Mouse (Mus musculus) heart, adult 9 months (tissue): ENCODE results near the gene Commd1.
A peak's percentile ranks its signal among the peaks of the same experiment; 100 is the strongest.

Experiments
- DNase-seq, 2 experiments: peaks; one replicate each; pipeline ENCODE4 v3.0.0; 2022; ENCODE audit warnings: low spot score in 2 of 2

Commd1 gene

DNA sequence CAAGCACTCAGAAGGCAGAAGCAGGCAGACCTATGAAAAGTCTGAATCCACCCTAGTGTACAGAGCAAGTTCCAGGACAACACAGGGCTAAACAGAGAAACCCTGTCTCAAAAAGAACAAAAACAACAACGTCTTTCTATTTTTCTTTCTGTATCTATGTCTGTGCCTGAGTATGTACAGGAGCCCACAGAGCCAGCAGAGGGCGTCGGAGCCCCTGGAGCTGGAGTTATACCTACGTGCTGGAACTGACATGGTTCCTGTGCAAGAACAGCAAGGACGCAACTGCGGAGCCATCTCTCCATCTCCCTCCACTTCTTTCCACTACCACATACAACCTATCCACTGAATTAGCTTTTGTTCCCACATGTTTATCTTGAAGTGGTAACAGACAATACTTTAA lies 32.1 kb downstream of the Commd1 start:
- no peak for DNase-seq

DNA sequence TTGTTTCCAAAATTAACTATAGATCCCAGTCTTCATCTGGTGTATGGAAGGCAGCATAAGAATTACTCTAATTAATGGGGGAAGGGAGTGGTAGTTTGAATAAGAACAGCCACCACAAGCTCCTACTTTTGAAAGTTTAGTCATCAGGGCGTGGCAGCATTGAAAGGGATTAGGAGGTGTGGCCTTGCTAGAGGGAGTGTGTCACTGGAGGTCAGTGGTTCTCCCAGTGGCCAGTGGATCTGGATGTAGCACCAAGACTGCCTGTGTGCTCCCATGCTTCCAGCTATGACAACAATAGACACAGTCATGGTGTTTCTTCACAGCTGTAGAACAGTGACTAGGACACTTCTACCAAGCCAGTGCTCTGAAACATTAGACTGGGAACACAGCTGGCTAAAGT lies 33.1 kb downstream of the Commd1 start:
- no peak for DNase-seq

DNA sequence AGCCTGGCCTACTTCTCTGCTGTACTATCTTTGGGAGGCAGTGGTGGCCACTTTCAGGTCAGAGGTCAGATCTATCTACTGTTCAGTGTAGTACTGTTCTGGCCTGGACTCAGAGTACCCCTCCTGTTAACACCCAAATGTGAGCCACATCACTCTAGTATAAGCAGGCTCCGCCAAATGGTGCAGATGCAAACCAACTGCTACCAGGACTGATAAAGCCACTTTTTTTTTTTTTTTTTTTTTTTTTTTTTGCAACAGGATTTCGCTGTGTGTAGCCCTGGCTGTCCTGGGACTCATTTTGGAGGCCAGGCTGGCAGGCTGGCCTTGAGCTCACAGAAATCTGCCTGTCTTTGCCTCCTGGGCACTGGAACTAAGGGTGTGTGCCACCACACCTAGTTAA lies 43.2 kb downstream of the Commd1 start:
- no peak for DNase-seq

DNA sequence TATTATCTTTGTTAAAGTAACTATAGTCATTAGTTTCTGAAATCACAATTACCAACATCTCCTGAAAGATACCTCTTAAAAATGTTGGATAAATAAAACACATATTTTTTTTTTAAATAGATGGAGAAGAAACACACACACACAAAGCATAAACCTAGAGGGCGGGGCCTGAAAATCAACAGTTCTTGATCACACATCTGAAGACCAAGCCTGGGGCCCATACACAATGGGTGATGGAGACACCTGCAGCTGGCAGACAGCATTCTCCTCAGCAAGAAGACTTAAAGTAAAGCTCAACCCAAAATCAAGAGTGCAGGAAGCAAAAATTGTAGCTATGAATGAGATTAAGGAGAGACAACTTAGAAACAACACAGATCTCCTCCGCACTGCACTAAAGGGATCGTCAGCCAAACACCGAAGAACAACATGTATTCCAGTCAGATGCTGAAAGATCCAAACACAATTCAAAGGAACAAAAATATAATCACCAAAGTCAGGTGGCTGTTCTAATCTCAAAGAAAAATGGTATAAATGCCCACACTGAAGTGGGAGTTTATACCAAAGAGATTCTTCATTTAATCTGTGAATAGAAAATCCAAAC lies 44.4 kb downstream of the Commd1 start:
- no peak for DNase-seq

DNA sequence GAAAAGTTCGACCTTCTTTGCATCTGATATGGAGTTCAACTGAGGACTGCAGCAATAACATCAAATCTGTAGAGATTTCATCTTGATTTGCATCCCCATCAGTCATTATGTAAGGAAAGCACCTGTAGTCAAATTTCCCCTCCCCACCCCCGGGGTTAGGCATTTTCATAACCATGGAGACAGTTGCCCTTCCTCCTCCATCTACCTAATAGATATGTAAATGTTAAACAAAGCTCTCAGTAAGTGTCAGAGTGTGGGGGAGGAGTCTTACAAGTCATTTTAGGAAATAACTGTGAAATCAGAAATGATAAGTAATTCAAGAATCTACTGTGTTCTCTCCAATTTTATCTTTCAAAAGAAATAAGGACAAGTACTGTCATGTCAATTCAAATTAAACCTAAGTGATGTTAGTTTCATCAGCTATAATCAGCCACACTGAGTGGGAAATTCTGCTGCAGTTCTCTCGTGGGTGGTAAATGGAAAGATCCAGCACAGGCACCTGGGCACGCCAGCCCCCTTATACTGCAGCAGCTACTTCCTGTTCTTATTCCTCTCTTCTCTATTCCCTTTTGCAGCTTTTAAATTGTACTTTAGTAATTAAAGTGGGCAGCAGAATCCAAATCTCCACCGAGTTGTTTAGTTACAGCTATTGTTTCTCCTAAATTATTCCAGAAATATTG lies 45.6 kb downstream of the Commd1 start:
- DNase-seq, result no peak

DNA sequence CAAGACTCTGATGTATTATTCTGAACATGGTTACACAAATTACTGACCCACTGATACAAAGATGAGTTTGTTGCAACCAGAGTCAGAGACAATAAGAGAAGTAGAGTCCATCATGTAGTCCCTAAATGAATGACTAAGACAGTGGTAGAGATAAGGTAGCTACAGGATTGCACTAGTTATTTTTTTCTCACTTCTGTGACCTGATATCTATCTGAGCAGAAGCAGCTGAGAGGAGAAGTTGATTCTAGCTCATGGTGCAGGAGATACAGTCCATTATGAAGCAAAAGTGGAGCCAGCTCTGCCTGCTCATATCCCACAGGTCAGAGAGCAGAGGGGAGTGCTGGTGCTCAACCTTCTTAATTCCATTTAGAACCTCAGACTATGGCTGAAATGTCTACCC lies 50.0 kb downstream of the Commd1 start:
- no peak for DNase-seq

DNA sequence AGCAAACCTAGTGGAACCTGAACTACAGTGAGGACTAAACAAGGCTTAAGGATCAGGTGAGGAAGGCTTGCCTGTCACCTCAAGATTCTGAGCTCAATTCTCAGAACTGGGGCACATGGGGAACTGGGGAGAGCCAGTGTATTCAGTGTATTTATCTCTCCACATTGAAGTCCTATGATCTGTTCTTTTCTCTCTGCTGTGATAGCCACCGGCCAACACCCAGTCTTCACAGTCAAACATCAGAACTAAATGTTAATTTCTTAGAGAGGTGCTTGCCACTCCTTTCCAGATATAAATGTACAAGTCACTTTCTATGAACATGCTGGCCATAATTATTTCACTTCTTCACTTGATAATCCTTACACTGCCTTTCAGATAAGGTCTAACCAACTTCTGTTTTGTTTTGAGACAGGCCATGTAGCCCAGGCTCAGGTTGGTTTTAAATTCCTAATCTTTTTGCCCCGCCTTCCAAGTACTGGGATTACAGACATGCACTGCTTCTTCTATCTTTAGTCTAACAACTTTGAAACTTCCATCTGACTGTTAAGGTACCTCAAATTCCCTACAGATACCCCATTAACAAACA lies 50.8 kb downstream of the Commd1 start:
- DNase-seq, result no peak

DNA sequence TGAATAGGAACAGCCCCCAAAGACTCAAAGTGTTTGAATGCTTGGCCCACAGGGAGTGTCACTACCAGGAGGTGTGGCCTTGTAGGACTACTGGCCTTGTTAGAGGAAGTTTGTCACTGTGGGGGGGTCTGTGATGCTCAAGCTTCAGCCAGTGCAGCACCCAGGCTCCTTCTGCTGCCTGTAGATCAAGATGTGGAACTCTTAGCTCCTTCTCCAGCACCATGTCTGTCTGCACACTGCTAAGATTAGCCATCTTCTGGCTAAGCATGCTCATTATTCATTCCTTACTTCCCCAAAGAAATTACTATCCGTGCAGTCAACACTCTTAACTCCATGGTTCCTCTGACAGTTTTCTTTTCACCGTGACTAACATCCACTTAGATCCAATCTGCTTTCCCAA lies 52.1 kb downstream of the Commd1 start:
- no peak for DNase-seq

DNA sequence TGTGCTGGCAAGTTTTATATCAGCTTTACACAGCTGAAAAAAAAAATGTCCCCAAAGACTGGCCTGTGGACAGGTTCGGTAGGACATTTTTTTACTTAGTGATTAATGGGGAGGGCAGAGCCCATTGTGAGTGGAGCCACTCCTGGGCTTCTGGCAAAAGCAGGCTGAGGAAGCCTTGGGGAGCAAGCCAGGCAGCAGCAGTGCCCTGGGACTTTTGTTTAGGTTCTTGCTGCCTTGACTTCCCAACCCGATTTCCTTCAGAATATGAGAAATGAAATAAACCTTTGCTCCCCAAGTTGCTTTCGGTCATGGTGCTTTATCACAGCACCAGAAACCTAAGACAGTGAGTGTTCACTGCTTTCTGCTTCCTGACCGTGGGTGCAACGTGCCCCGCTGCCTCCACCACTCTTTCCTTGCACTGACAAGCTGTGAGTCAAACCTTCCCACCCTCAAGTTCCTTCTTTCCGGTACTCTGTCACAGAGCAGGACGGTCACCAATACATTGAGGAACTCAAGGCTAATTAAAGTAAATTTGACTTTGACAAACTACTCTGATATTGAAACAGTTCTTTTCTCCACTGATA lies 53.5 kb downstream of the Commd1 start:
- no peak for DNase-seq

DNA sequence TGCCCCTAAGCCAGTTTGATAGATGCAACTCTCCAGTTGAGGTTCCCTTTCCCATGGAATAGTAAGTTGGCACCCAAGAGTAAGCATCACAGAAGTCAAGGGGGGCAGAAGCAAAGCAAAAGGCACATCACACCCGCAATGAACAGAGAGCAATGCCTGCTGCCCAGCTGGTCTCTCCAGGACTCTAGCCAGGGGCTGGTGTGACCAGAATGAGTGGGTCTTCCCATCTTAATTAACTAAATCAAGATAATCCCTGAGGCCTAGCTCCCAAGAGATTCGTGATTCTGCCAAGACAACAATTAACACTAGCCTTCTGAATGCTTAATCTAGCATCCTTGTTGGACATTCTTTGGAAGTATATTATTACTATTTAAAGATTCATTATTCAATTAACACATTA lies 58.6 kb downstream of the Commd1 start:
- no peak for DNase-seq

DNA sequence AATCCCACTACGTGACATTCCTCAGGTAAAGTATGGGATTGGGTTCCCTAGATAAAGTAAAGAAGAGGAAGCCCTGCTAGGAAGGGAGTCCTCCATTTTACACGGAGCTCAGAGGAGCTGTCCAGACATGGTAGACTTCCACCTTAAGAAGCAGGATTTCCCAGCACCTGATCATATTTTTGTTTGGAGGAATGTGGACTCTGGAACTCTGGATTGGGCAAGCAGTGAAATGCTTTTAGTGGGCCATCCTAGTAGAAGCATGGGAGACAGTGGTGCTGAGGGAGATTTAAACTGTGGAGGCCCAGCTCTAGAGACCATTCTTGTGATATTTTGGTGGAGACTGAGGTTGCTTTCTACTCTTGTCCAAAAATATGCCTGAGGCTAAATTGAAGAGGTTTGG lies 59.6 kb downstream of the Commd1 start:
- no peak for DNase-seq

DNA sequence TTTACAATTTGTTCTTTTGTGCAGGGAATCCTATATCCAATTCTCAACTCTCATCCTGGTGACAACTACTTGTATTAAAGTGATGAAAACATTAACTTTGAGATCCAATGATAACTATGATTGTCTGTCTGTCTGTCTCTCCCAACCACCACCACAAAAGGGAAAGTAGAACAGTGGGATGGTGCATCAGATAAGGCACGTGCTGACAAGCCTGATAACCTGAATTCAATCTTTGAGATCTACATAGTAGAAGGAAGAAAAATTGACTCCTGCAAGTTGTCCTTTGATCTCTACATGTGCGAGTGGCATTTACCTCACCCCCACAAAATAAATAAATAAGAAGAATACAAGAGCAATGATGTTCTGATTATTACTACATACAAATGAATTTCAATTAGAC lies 62.8 kb downstream of the Commd1 start:
- DNase-seq, result no peak

DNA sequence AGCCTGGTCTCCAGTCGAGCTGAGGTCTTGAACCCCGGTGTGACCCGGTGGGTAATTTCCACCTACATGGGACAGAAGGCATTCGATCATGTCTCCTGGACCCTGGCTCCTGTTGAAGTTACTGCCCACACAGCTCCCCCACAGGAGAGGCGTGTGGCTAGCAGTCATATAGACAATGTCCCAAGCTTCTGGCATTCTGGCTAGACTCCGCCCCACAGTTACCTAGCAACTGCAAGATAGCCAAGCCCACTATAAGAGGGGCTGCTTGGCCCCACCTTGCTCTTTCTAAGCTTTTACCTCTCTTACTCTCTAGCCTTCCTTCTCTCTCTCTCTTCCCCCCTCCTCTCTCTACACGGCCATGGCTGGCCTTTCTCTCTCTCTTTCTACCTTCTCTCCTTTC lies 64.4 kb downstream of the Commd1 start:
- DNase-seq, result no peak

DNA sequence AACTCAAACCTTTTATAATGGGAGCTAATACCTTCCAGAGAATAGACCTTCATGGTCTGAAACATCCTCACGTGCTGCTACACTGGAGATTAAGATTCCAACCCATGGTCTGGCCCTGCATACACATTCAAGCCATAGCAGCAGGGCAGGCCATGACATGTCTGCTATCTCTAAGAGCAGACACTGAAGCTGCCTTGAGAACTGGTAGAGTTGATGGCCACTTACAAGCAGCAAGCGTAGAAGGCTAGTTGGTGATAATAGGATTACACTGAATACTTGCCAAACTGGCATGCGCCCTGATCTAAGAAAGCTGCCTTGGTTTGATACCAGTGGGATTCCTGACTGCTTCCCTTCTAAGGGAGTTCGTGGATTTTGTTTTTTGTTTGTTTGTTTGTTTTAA lies 68.4 kb downstream of the Commd1 start:
- no peak for DNase-seq

DNA sequence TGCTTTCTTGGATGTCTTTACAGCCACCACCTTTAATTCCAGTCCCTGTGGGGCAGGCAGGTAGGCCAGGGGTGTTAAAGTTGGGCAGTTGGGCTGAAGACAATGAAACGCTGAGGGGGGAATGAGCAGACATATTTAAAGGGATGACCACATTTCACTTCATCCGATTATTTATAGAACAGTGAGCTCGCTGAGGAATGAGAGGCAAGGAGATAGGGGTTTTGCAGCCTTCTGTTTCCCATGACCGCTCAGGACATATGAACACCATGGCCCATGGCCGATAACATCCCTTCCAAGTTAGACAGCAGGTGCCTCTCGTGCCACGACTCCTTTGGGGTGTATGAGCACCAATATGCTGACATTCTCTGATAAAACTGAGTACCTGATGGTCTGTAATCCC lies 70.4 kb downstream of the Commd1 start:
- no peak for DNase-seq

DNA sequence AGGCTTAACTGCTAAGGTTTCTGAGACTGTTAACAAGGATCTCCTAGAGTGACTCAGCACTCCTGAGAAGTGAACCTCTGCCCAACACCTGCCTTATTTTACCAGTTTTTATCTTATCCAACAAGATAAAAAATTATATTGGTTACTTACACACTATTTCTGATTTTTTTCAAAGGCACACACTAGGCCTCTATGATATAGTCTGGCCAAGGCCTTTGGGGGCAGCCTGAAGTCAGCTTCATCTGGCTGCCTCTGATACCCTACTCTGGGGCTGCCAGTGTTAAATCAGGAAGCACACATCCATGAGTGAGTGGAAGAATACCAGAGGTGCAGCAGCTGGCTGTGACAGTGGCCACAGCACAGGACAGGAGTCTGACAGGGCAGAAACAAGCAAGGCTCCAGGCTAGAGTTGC lies 75.7 kb downstream of the Commd1 start:
- DNase-seq, result no peak

DNA sequence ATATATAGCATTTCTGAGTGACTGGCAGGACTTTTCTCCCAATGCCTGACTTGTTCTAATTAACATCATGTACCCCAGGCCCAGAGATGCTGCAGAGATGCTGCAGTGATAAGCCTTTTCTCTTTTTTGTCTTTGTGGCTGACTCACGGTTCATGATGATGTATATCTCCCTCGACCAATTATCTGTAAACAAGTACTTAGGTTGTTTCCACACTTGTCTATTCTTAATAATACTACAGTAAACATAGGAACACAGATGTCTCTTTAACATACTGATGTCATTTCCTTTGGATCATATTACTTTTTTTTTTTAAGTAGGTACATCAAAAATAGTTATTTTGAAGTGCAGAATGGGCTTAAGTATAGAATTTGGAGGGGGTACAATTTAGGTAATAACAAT lies 79.3 kb downstream of the Commd1 start:
- DNase-seq, result no peak

DNA sequence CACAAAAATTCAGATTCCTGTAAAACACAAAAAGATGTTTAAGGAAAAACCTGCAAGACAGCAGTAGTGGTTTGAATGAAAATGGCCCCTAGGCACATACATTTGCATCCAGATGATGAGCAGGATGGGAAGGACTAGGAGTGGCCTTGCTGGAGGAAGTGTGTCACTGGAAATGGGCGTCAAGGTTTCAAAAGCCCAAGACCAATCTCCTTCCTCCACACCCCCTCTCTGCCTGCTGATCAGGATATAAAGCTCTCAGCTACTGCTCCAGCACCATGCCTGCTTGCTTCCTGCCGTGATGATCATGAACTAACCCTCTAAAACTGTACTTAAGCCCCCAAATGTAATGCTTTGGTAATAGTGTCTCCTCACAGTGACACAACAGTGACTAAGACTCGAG lies 82.1 kb downstream of the Commd1 start:
- DNase-seq, result no peak

DNA sequence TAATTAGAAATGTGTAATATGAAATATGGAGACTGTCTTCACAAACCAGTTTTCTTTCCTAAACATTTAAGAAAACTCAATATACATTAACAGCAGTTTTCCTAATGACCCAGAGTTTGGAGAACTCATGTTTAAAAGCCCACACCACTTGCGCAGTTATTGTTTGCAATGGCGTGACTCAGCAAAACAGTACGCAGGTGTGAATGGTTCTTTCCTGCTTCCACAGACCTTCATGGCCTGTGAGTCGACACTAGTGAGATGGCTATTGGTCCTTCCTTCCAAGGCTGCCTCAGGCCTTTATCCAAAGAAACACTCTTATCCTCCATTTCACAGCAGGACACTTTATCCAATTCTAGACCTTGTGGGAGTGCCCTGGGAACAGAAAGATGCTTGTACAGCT lies 84.5 kb downstream of the Commd1 start:
- no peak for DNase-seq

DNA sequence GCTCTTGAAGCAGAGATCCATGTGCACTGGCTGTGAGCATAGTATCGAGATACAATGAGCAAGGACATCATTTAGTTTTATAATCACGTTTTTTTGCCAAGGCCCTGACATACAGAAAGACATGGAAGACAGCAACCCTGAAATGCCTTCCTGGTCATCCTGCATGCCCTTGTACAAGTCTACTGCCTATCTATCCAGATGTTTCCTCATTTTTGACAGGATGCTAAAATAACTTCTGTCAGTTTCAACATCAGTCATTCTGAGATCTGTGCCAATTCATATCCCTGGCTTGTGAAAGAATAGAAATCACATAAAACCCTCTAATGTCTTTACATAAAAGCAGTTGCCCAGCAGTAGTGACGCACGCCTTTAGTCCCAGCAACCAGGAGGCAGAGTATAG lies 85.1 kb downstream of the Commd1 start:
- peak in 1 of 2 experiments; percentile 10 for DNase-seq

DNA sequence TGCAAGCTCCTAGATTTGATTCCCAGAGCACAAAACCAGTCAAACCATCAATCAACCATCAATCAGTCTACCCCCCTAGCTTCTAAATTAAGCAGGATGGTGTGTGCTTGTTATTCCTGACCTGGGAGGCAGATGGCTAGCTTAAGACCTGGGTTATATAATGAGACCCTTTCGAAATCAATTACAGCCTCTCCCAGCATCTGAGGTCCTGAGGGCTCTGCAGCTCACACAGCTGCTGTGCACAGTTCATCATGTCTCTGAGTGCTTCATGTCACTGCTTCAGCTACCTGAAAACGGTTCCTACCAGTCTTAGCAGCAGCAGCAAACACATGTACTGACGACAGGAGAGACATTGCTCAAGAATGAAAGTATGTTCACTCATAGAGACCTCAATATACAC lies 89.1 kb downstream of the Commd1 start:
- DNase-seq, result no peak

DNA sequence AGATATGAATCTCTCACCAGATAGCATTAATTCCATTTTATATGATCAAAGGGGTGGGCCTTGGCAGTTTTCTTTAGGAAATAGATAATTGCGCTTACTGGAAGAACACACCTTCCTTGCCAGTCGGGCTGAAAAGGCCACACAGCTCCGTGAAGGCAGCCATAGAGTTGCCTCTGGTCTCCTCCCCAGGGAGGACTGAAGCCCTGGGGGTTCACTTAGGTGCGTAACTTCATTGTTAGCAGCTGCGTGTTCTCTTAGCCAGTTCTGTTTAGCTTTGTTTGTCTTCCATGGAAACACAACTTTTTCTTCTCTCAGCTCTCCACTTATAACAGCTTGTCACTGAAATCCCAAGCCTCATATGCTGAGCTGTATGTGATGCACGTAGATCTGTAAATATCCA lies 89.7 kb downstream of the Commd1 start:
- DNase-seq, result no peak

DNA sequence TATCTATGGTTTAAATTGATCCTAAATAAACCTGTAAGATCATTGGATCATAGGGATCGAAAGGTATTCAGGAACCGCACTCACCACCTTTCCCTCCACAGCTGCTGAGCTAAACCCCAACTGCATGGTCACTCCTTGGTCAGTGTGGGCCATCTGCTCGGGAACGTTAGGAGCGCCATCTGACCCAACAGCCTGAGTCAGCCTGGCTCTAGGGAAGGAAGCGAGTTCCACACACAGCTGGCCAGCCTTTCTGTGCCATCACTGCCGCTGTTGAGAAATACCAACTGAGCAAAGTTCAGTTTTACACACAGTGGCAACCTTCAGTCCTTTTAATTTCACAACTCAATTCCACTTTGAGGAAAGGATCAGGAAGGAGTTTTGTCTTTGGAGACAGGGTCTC lies 90.3 kb downstream of the Commd1 start:
- DNase-seq, result no peak
